Mouse (Mus musculus): ENCODE measurements around the gene Apln. TPM values are rescaled to one million over a fixed set of nuclear protein-coding genes. Genes with fewer than 3 reads are reported as not detected.

Apln gene
- polyA plus RNA-seq, 1 experiment, result 0.33 TPM

DNA sequence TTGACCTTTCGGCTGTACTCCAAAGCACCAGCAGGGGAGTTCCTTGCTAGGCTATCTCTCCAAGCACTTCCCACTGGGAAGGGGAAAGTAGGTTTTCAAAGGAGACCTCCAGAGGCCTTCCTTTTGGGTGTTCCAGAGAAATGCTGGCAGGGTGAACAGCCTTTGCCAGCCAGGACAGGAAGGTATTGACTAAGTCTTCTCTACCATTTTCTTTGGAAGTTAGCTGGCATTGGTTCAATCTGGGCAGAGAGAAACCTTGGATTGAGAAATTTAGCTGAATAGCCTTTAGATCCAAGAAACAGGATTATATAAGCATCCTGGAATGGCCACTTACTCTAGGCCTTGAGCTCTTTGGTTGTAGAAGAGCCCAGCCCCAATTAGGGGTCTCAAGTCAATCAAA is 11.8 kb downstream of the Apln start:
- Histone ChIP-seq H3K36me3 (ENCODE audit: control insufficient read depth, insufficient read depth, low read length) (no peaks in the 10 kb centered on the region), H3K4me3 (ENCODE audit: extremely low read depth, insufficient read depth, insufficient read length) (no peak overlapping the region), H3K4me1 (ENCODE audit: control insufficient read depth, insufficient read depth, insufficient read length) (no peaks in the 10 kb centered on the region), H3K27me3 (ENCODE audit: control insufficient read depth, insufficient read depth, low read length) (no peaks in the 10 kb centered on the region), H3K27ac (ENCODE audit: insufficient read depth, low read length) (no peak overlapping the region)
- WGBS, result 85% methylated on average over 1 of the region's 1 CpGs
- no peak for TF ChIP-seq POLR2A (IDR thresholded peaks at IDR 0.05; ENCODE audit: low read depth, low read length)
- no peak for TF ChIP-seq CTCF (IDR thresholded peaks at IDR 0.05; ENCODE audit: extremely low read depth, insufficient read depth, insufficient read length, insufficient replicate concordance)
- DNase-seq (ENCODE audit: low read depth in 1 of 2, low spot score in 2 of 2), result no peak

DNA sequence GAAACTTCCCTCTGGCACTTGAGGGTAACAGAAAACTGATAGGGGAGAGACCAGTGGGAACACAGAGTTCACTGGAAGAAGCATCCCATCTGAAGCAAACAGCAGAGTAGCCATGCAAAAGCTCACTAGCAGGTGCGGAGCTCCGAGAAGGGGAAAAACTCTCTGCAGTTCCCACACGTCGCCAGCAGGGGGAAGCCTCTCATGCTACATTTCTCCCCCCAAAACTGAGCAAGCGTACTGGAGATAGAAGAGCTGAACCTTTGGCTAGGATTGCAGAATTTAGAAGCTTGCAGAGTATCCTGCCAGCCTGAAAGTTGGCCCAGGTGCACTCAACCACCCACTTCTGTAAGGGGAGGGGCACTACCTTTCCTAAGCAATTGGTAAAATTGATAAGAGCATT is 14.7 kb downstream of the Apln start:
- no peaks in the 10 kb centered on the region for H3K27me3 ChIP-seq (ENCODE audit: control insufficient read depth, insufficient read depth, low read length)
- peak; percentile 28 to 42 for DNase-seq (ENCODE audit: low read depth in 1 of 2, low spot score in 2 of 2)
- no peak overlapping the region for H3K4me3 ChIP-seq (ENCODE audit: extremely low read depth, insufficient read depth, insufficient read length)
- no peaks in the 10 kb centered on the region for H3K4me1 ChIP-seq (ENCODE audit: control insufficient read depth, insufficient read depth, insufficient read length)
- H3K27ac ChIP-seq (ENCODE audit: insufficient read depth, low read length), result no peak overlapping the region
- 31% methylated on average over 5 of the region's 5 CpGs for WGBS
- no peaks in the 10 kb centered on the region for H3K36me3 ChIP-seq (ENCODE audit: control insufficient read depth, insufficient read depth, low read length)
- TF ChIP-seq CTCF (IDR thresholded peaks at IDR 0.05; ENCODE audit: extremely low read depth, insufficient read depth, insufficient read length, insufficient replicate concordance) (peak; percentile 71; the same call in 1 of the 2 replicates), POLR2A (IDR thresholded peaks at IDR 0.05; ENCODE audit: low read depth, low read length) (no peak)

DNA sequence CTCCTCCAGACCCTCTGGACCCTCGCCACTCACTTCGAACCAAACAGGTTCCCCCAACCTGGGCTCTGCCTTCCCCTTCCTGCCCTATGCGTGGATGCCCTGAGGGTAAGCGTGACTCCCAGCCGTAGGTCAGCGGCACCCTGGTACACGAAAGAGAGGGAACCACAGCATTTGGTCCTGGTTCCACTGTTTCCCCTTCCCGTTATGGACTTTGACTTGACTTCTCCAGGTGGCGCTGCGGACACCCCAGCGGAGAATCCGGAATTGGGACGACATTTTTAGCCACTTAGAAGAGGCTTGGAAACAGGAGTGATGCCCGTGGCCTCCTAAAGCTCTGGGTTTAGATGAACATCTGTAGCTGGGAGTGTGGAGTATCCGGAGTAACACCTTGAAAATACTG is 15.3 kb downstream of the Apln start:
- TF ChIP-seq POLR2A (IDR thresholded peaks at IDR 0.05; ENCODE audit: low read depth, low read length) (no peak), CTCF (IDR thresholded peaks at IDR 0.05; ENCODE audit: extremely low read depth, insufficient read depth, insufficient read length, insufficient replicate concordance) (no peak)
- Histone ChIP-seq H3K27me3 (ENCODE audit: control insufficient read depth, insufficient read depth, low read length) (no peaks in the 10 kb centered on the region), H3K36me3 (ENCODE audit: control insufficient read depth, insufficient read depth, low read length) (no peaks in the 10 kb centered on the region), H3K4me1 (ENCODE audit: control insufficient read depth, insufficient read depth, insufficient read length) (no peaks in the 10 kb centered on the region), H3K4me3 (ENCODE audit: extremely low read depth, insufficient read depth, insufficient read length) (no peak overlapping the region), H3K27ac (ENCODE audit: insufficient read depth, low read length) (no peak overlapping the region)
- DNase-seq (ENCODE audit: low read depth in 1 of 2, low spot score in 2 of 2), result no peak
- 52% methylated on average over 15 of the region's 15 CpGs for WGBS

DNA sequence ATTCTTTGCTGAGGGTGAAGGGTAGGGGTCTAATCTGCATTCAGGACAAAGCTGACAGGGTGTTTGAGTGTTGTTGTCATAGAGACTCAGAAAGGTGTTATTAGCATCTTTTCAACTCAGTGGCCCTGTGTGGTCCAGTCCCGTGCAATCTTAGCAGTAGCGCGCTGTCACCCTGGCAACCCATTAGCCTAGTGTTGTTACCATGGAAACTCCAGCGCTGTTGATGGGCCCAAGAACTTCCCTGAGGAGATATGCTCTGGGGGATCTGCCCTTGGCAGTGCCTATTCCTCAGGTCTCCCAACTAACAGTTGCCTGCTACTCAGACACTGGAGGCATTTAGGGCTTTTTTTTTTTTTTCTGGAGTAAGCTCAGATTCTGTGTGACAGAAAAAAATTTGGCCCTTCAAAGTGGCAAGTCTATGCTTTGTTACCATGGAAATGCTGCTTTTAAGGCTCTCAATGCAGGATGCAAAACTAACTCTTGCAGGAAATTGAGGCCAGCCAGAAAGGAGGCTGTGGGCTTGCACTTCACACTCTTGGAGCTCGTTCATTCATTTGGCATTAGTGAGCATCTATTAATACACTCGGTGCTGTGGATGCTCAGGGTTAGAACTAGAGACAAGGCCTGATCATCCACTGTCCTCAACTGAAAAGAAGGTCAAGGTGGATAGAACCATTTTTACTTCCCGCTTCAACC is 17.6 kb downstream of the Apln start:
- H3K36me3 ChIP-seq (ENCODE audit: control insufficient read depth, insufficient read depth, low read length), result no peaks in the 10 kb centered on the region
- H3K4me3 ChIP-seq (ENCODE audit: extremely low read depth, insufficient read depth, insufficient read length), result no peak overlapping the region
- H3K27me3 ChIP-seq (ENCODE audit: control insufficient read depth, insufficient read depth, low read length), result no peaks in the 10 kb centered on the region
- 66% methylated on average over 7 of the region's 7 CpGs for WGBS
- H3K27ac ChIP-seq (ENCODE audit: insufficient read depth, low read length), result no peak overlapping the region
- H3K4me1 ChIP-seq (ENCODE audit: control insufficient read depth, insufficient read depth, insufficient read length), result no peaks in the 10 kb centered on the region
- no peak for DNase-seq (ENCODE audit: low read depth in 1 of 2, low spot score in 2 of 2)
- no peak for TF ChIP-seq POLR2A (IDR thresholded peaks at IDR 0.05; ENCODE audit: low read depth, low read length)
- no peak for TF ChIP-seq CTCF (IDR thresholded peaks at IDR 0.05; ENCODE audit: extremely low read depth, insufficient read depth, insufficient read length, insufficient replicate concordance)

DNA sequence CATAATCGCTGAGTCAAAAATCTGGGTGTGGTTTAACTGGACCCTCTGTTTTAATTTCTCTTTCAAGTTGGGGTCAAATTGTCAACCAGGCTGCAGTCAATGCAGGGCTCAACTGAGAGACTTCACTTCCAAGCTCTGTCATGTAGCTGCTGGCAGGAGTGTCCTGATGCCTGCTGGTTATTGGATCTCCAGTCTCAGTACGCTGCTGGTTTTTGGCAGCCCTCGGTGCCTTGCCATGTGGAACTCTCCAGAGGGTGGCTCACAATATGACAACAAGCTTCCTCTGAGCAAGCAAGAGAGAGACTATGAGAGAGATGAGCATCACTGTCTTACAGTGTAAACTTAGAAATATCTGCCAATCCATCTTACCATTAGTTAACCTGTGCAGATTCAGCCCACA is 23.0 kb downstream of the Apln start:
- no peak for TF ChIP-seq POLR2A (IDR thresholded peaks at IDR 0.05; ENCODE audit: low read depth, low read length)
- TF ChIP-seq CTCF (IDR thresholded peaks at IDR 0.05; ENCODE audit: extremely low read depth, insufficient read depth, insufficient read length, insufficient replicate concordance), result no peak
- no peak overlapping the region for H3K27ac ChIP-seq (ENCODE audit: insufficient read depth, low read length)
- H3K4me3 ChIP-seq (ENCODE audit: extremely low read depth, insufficient read depth, insufficient read length), result no peak overlapping the region
- H3K36me3 ChIP-seq (ENCODE audit: control insufficient read depth, insufficient read depth, low read length), result no peaks in the 10 kb centered on the region
- H3K27me3 ChIP-seq (ENCODE audit: control insufficient read depth, insufficient read depth, low read length), result no peaks in the 10 kb centered on the region
- 95% methylated on average over 3 of the region's 3 CpGs for WGBS
- H3K4me1 ChIP-seq (ENCODE audit: control insufficient read depth, insufficient read depth, insufficient read length), result no peaks in the 10 kb centered on the region
- no peak for DNase-seq (ENCODE audit: low read depth in 1 of 2, low spot score in 2 of 2)

DNA sequence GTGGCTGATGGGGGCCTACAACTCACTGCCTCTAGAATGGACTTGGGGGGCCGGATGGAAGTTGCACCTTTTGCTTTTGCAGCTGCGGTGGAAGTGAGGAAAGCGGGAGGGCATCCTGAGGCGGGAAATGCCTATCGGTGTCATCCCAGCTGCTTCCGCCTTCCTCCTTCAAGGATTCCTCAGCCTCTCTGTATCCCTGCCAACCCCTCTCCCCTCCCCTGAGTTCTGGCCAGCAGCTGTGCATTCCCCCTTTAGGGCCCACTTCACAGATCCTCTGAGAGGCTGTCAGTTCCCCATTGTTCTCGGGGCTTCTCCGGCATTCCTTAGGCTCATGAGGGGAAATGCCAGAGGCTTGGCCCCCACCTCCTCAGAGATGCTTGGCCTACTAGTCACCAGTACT is 28.6 kb downstream of the Apln start:
- TF ChIP-seq CTCF (IDR thresholded peaks at IDR 0.05; ENCODE audit: extremely low read depth, insufficient read depth, insufficient read length, insufficient replicate concordance) (no peak), POLR2A (IDR thresholded peaks at IDR 0.05; ENCODE audit: low read depth, low read length) (no peak)
- no peak overlapping the region for H3K4me3 ChIP-seq (ENCODE audit: extremely low read depth, insufficient read depth, insufficient read length)
- no peaks in the 10 kb centered on the region for H3K36me3 ChIP-seq (ENCODE audit: control insufficient read depth, insufficient read depth, low read length)
- no peaks in the 10 kb centered on the region for H3K27me3 ChIP-seq (ENCODE audit: control insufficient read depth, insufficient read depth, low read length)
- H3K27ac ChIP-seq (ENCODE audit: insufficient read depth, low read length), result no peak overlapping the region
- DNase-seq (ENCODE audit: low read depth in 1 of 2, low spot score in 2 of 2), result no peak
- no peaks in the 10 kb centered on the region for H3K4me1 ChIP-seq (ENCODE audit: control insufficient read depth, insufficient read depth, insufficient read length)
- WGBS, result 90% methylated on average over 8 of the region's 8 CpGs

DNA sequence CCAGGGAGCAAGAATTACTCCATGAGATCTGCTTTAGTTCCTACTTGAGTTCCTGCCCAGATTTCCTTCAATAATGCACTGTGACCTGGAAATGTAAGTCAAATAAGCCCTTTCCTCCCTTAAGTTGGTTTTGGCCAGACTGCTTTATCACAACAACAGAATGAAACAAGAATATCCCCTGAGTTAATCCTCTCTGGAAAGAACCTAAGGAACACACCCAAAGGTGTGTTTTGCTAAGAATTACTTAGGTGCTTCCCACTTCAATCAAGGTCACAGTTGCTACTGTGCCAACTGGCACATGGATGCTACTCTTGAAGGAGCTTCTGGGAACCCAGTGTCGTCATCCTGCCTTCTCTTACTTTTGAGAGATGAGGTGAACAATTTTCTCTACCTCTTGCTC is 29.9 kb downstream of the Apln start:
- Histone ChIP-seq H3K4me3 (ENCODE audit: extremely low read depth, insufficient read depth, insufficient read length) (no peak overlapping the region), H3K27me3 (ENCODE audit: control insufficient read depth, insufficient read depth, low read length) (no peaks in the 10 kb centered on the region), H3K4me1 (ENCODE audit: control insufficient read depth, insufficient read depth, insufficient read length) (no peaks in the 10 kb centered on the region), H3K36me3 (ENCODE audit: control insufficient read depth, insufficient read depth, low read length) (no peaks in the 10 kb centered on the region), H3K27ac (ENCODE audit: insufficient read depth, low read length) (no peak overlapping the region)
- DNase-seq (ENCODE audit: low read depth in 1 of 2, low spot score in 2 of 2), result no peak
- TF ChIP-seq CTCF (IDR thresholded peaks at IDR 0.05; ENCODE audit: extremely low read depth, insufficient read depth, insufficient read length, insufficient replicate concordance), result no peak
- TF ChIP-seq POLR2A (IDR thresholded peaks at IDR 0.05; ENCODE audit: low read depth, low read length), result no peak
- WGBS, result 70% methylated on average over 1 of the region's 1 CpGs

Measured in spleen, adult 2 months (tissue).